Mouse (Mus musculus) G1E (cell line): ENCODE measurements around the gene Lrrc4b.

Experiments used
- CTCF ChIP-seq: IDR thresholded peaks from 2 replicates; pipeline ENCODE4 v1.5.1; 2012; ENCODE audit warnings: low read depth, low read length, inconsistent platforms, mixed read lengths
- GATA1 ChIP-seq: IDR thresholded peaks from 2 replicates; pipeline ENCODE4 v1.6.1; 2012; ENCODE audit warnings: borderline replicate concordance, low read length, inconsistent platforms, mixed read lengths
- POLR2AphosphoS5 ChIP-seq: IDR thresholded peaks from 2 replicates; pipeline ENCODE4 v1.6.1; 2012; ENCODE audit warnings: low read depth, low read length, inconsistent platforms; ENCODE audit not compliant: insufficient replicate concordance

DNA sequence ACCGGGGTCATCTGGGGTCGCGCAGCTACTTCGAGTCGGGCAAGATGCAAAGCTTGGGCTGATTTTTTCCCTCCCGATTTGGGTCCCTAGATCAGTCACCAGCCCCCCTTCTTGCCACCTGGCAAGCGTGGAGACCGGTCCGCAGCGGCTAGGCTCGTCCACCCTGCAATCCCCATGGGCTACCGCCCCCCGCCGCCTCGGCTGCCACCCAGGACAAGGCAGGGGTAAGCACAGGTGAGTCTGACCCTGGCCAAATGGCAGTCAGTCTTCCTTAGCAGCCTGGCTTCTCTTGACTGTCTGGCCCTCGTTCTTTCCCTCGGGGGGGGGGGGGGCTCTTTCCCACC is 44.1 kb upstream of the Lrrc4b start:
- TF ChIP-seq CTCF, result no peak
- TF ChIP-seq GATA1, result no peak
- no peak for TF ChIP-seq POLR2AphosphoS5
